9 mouse cellular contexts compared by ENCODE assay signal in the genomic region with DNA sequence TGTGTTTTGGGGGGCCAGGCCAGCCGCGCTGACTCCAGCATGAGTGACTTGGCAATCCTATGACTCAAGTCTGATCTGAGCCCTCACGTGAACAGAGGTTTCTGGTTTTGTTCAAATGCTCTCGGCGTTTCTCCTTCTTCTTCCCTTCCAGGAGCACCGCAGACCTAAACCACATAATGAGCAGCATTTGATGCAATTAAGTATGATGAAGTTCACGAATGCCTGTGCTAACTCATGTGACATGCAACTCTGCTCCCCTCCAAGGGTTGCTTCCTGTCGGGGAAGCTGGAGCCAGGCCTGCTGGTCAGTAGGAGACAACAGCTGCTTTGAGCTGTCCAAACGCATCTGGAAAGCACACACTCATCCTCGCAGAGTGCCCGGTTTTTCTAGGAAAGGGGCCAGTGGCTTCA.
DNase-seq lines count a peak whose midpoint lies in the region; ATAC-seq and TF ChIP-seq lines count a peak whose summit lies in the region.
"Had no signal": no experiment of that assay in that cellular context is flagged by ENCODE, and none has a peak within 500 bp of the region (broad histone marks: within the 10 kb centered on the region; RNA-seq: fewer than 3 reads in every experiment).

No protein-coding gene starts in this region.

- no peak for TF ChIP-seq EP300 in stomach, postnatal 0 days (optimal IDR thresholded peaks at IDR 0.05)

- H3K27ac ChIP-seq in gastrocnemius, adult 2 months: peak overlapping the region; percentile 48
- 0 out of 2 replicates have a peak overlapping the region, but pooled peaks have one; percentile 20 for H3K27ac ChIP-seq in stomach, postnatal 0 days (replicated peaks)
- H3K27ac ChIP-seq in forebrain, postnatal 0 days (ENCODE audit: low read depth, low read length): no peak overlapping the region
- H3K27ac ChIP-seq: midbrain, embryonic 12.5 days had no signal

- peak; percentile 75; the same call in 1 of the 2 replicates for ATAC-seq in stomach, postnatal 0 days (ENCODE audit: low FRiP score, low TSS enrichment)
- ATAC-seq in forebrain, postnatal 0 days: no peak

- no peaks in the 10 kb centered on the region for H3K9me3 ChIP-seq in stomach, postnatal 0 days (ENCODE audit: control insufficient read depth, low read length)
- H3K9me3 ChIP-seq in forebrain, postnatal 0 days (ENCODE audit: low read length): no peaks in the 10 kb centered on the region
- H3K9me3 ChIP-seq: midbrain, embryonic 12.5 days had no signal

- H3K36me3 ChIP-seq in stomach, postnatal 0 days (ENCODE audit: control insufficient read depth, insufficient read depth, low read length): no peaks in the 10 kb centered on the region
- no peaks in the 10 kb centered on the region for H3K36me3 ChIP-seq in forebrain, postnatal 0 days (ENCODE audit: insufficient read depth)
- H3K36me3 ChIP-seq: midbrain, embryonic 12.5 days had no signal

- DNase-seq in testis, postnatal 10 days (ENCODE audit: low spot score): peak; percentile 45
- no peak for DNase-seq in testis, postnatal 14 days (ENCODE audit: low spot score)
- DNase-seq in gastrocnemius, adult 2 months: peak; percentile 58
- DNase-seq in kidney, postnatal 4 days: peak; percentile 55 to 68
- DNase-seq in stomach, postnatal 0 days (ENCODE audit: low spot score): peak; percentile 24
- DNase-seq in forebrain, postnatal 0 days: no peak
- DNase-seq in layer of hippocampus, adult 11-12 months (ENCODE audit: low spot score): no peak
- no peak for DNase-seq in adrenal gland, adult (ENCODE audit: inconsistent age in 2 of 2, low spot score in 1 of 2)

- H3K4me3 ChIP-seq in gastrocnemius, adult 2 months: no peak overlapping the region
- H3K4me3 ChIP-seq in stomach, postnatal 0 days (ENCODE audit: low read depth, low read length): no peak overlapping the region
- no peak overlapping the region for H3K4me3 ChIP-seq in forebrain, postnatal 0 days (ENCODE audit: low read depth, low read length)
- H3K4me3 ChIP-seq: midbrain, embryonic 12.5 days had no signal

- H3K4me2 ChIP-seq in stomach, postnatal 0 days (replicated peaks; ENCODE audit: low read depth): no peak overlapping the region
- H3K4me2 ChIP-seq in forebrain, postnatal 0 days (ENCODE audit: low read depth): no peak overlapping the region
- H3K4me2 ChIP-seq: midbrain, embryonic 12.5 days had no signal

- intact Hi-C loops in gastrocnemius, adult 2 months (cut with DNase I): no loop called here

- 50% methylated on average over 11 of the region's 11 CpGs for WGBS in stomach, postnatal 0 days
- 81% methylated on average over 11 of the region's 11 CpGs for WGBS in forebrain, postnatal 0 days

- no peaks in the 10 kb centered on the region for H3K27me3 ChIP-seq in stomach, postnatal 0 days (ENCODE audit: control insufficient read depth, insufficient read depth, low read length)
- H3K27me3 ChIP-seq in forebrain, postnatal 0 days (ENCODE audit: insufficient read depth, low read length): no peaks in the 10 kb centered on the region
- H3K27me3 ChIP-seq: midbrain, embryonic 12.5 days had no signal

- H3K9ac ChIP-seq in stomach, postnatal 0 days (ENCODE audit: low read length): no peak overlapping the region
- no peak overlapping the region for H3K9ac ChIP-seq in forebrain, postnatal 0 days
- H3K9ac ChIP-seq: midbrain, embryonic 12.5 days had no signal

- no peaks in the 10 kb centered on the region for H3K4me1 ChIP-seq in stomach, postnatal 0 days (replicated peaks; ENCODE audit: control insufficient read depth, insufficient read depth)
- no peaks in the 10 kb centered on the region for H3K4me1 ChIP-seq in forebrain, postnatal 0 days (ENCODE audit: insufficient read depth)
- H3K4me1 ChIP-seq: midbrain, embryonic 12.5 days had no signal

- TF ChIP-seq CTCF in gastrocnemius, adult 2 months (IDR thresholded peaks at IDR 0.05): no peak
- no peak for TF ChIP-seq CTCF in stomach, postnatal 0 days (IDR thresholded peaks at IDR 0.05; ENCODE audit: low read depth)
- TF ChIP-seq CTCF in forebrain, postnatal 0 days (IDR thresholded peaks at IDR 0.05; ENCODE audit: low read depth): no peak

Comparison
In these comparisons a context has a peak if more than half of its experiments do, and no peak if none do; other contexts are left out.
1. DNase-seq: peak in testis, postnatal 10 days (single experiment), gastrocnemius, adult 2 months (single experiment), kidney, postnatal 4 days (2 of 2) and stomach, postnatal 0 days (single experiment); none in testis, postnatal 14 days (single experiment), forebrain, postnatal 0 days (single experiment), layer of hippocampus, adult 11-12 months (single experiment) and adrenal gland, adult (0 of 2).